Mouse (Mus musculus): ENCODE measurements around the gene Capn10. TPM values are rescaled to one million over a fixed set of nuclear protein-coding genes. Genes with fewer than 3 reads are reported as not detected.
A peak's percentile ranks its signal among the peaks of the same experiment; 100 is the strongest.
"Not testable (repeated sequence)": the region's sequence is repeated elsewhere in the genome, so short reads cannot be mapped to it uniquely, and the experiment has no call there.

The Capn10 gene
- total and polyA plus RNA-seq, 3 experiments = 30.7 to 43.3 TPM; not detected in 1

DNA sequence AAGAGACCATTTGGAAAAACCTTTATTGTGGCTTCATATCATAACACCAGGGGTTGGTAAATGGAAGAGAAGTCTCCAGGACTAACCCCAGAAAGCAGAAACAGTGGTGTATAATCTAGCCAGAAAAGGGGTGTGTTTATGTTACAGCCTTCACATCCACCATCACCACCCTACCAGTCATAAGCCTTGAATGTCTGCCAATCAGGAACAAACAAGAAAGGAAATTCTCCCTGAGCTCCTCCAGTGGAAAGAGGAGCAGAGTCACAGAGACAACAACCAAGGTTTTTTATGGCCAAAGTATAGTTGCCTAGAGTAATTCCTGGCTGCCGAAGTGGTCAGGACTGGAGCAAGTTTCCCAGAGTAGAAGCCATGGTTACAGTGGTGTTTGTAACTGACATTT, 24.8 kb downstream of the Capn10 start:
- no peaks in the 10 kb centered on the region for H3K9me3 ChIP-seq (replicated peaks; ENCODE audit: insufficient read depth, low read length)

DNA sequence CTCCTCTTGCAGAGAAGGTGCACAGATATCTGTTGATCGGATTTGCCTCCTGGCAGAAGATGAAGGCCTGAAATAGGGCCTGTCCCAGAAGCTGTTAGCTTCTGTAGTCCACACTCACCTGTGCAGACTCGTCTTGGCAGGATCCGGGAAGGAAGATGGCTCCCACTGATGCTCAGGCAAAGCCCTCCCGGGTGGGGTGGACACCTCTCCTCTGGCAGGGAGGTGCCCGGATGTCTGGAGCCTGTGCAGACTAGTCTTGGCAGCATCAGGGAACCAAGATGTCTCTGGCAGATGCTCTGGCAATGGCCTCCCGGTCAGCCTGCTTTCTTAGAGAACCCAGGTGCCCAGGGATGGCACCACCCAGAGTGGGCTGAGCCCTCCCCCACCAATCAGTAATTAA, 36.6 kb downstream of the Capn10 start:
- not testable (repeated sequence) for H3K9ac ChIP-seq (ENCODE audit: control insufficient read depth, low read depth, low read length, poor library complexity, severe bottlenecking); H3K9me3 ChIP-seq (replicated peaks; ENCODE audit: insufficient read depth, low read length); H3K79me2 ChIP-seq (ENCODE audit: control insufficient read depth, insufficient read depth, low read length, poor library complexity); H3K36me3 ChIP-seq (ENCODE audit: control insufficient read depth in 1 of 2, insufficient read depth in 2 of 2, low read length in 2 of 2); H3K4me3 ChIP-seq (ENCODE audit: control insufficient read depth in 1 of 2, insufficient read depth in 1 of 2, low read depth in 2 of 2, low read length in 2 of 2); H3K27me3 ChIP-seq (ENCODE audit: control insufficient read depth in 1 of 2, insufficient read depth in 2 of 2, low read length in 2 of 2); DNase-seq (ENCODE audit: low read depth, low spot score); H3K4me1 ChIP-seq (ENCODE audit: control insufficient read depth in 1 of 2, insufficient read depth in 2 of 2, low read length in 2 of 2); H3K27ac ChIP-seq (ENCODE audit: control insufficient read depth, low read depth, low read length)

More for the DNA sequence above, 24.8 kb downstream of the Capn10 start:
- TF ChIP-seq CHD1 (IDR thresholded peaks at IDR 0.05; ENCODE audit: low read depth, low read length) = no peak
- TF ChIP-seq ZNF384 (IDR thresholded peaks at IDR 0.05; ENCODE audit: low read depth, low read length) = no peak
- TF ChIP-seq EP300 (IDR thresholded peaks at IDR 0.05; ENCODE audit: low read depth in 1 of 2, low read length in 2 of 2) = no peak
- TF ChIP-seq TBP (IDR thresholded peaks at IDR 0.05; ENCODE audit: low read depth, low read length) = no peak
- no peak for TF ChIP-seq MEF2A (IDR thresholded peaks at IDR 0.05; ENCODE audit: extremely low read depth, insufficient replicate concordance, low read depth, low read length, poor library complexity, severe bottlenecking)
- no peak for TF ChIP-seq USF2 (IDR thresholded peaks at IDR 0.05; ENCODE audit: borderline replicate concordance in 1 of 2, insufficient read depth in 1 of 2, low read depth in 1 of 2, low read length in 2 of 2)
- TF ChIP-seq POLR2A (IDR thresholded peaks at IDR 0.05; ENCODE audit: control insufficient read depth in 1 of 2, insufficient read depth in 1 of 2, low read depth in 1 of 2, low read length in 2 of 2, poor library complexity in 1 of 2) = no peak
- TF ChIP-seq ETS1 (IDR thresholded peaks at IDR 0.05; ENCODE audit: low read depth, low read length) = no peak
- no peak for TF ChIP-seq SIN3A (IDR thresholded peaks at IDR 0.05; ENCODE audit: low read length)
- no peak for TF ChIP-seq ELF1 (IDR thresholded peaks at IDR 0.05; ENCODE audit: low read depth, low read length)
- TF ChIP-seq CTCF (IDR thresholded peaks at IDR 0.05 in 2 of 3, conservative IDR thresholded peaks at IDR 0.05 in 1 of 3; ENCODE audit: control insufficient read depth in 1 of 3, insufficient read depth in 1 of 3, low read depth in 2 of 3, low read length in 3 of 3, poor library complexity in 1 of 3, severe bottlenecking in 1 of 3) = no peak
- TF ChIP-seq MAZ (IDR thresholded peaks at IDR 0.05; ENCODE audit: low read depth, low read length) = no peak
- TF ChIP-seq ZC3H11A (IDR thresholded peaks at IDR 0.05; ENCODE audit: low read depth, low read length) = no peak
- TF ChIP-seq UBTF (IDR thresholded peaks at IDR 0.05; ENCODE audit: borderline replicate concordance, insufficient read depth, low read depth, low read length) = no peak
- TF ChIP-seq NRF1 (IDR thresholded peaks at IDR 0.05; ENCODE audit: insufficient read depth, low read depth, low read length, poor library complexity, severe bottlenecking) = no peak
- TF ChIP-seq ZKSCAN1 (IDR thresholded peaks at IDR 0.05; ENCODE audit: low read depth, low read length) = no peak
- TF ChIP-seq JUND (IDR thresholded peaks at IDR 0.05; ENCODE audit: low read depth, low read length) = no peak
- no peak for TF ChIP-seq MYC (IDR thresholded peaks at IDR 0.05; ENCODE audit: low read depth, low read length)
- no peak for TF ChIP-seq GABPA (IDR thresholded peaks at IDR 0.05; ENCODE audit: low read depth, low read length)
- no peak for TF ChIP-seq MYB (IDR thresholded peaks at IDR 0.05; ENCODE audit: low read depth, low read length)
- no peak overlapping the region for H3K9ac ChIP-seq (ENCODE audit: control insufficient read depth, low read depth, low read length, poor library complexity, severe bottlenecking)
- no peaks in the 10 kb centered on the region for H3K79me2 ChIP-seq (ENCODE audit: control insufficient read depth, insufficient read depth, low read length, poor library complexity)
- no peak overlapping the region for H3K4me3 ChIP-seq (ENCODE audit: control insufficient read depth in 1 of 2, insufficient read depth in 1 of 2, low read depth in 2 of 2, low read length in 2 of 2)
- H3K27me3 ChIP-seq (ENCODE audit: control insufficient read depth in 1 of 2, insufficient read depth in 2 of 2, low read length in 2 of 2) = peaks cover 2 to 3% of the 10 kb centered on the region in 2 experiments; a peak in 2 of 4 replicates
- peak; percentile 28 for DNase-seq (ENCODE audit: low read depth, low spot score)
- no peak overlapping the region for H3K27ac ChIP-seq (ENCODE audit: control insufficient read depth, low read depth, low read length)
- H3K4me1 ChIP-seq (ENCODE audit: control insufficient read depth in 1 of 2, insufficient read depth in 2 of 2, low read length in 2 of 2) = peaks cover 2 to 7% of the 10 kb centered on the region in 2 experiments; a peak in 2 of 4 replicates
- peaks cover 0 to 4% of the 10 kb centered on the region in 2 experiments; a peak in 1 of 4 replicates for H3K36me3 ChIP-seq (ENCODE audit: control insufficient read depth in 1 of 2, insufficient read depth in 2 of 2, low read length in 2 of 2)

Data from MEL (cell line).